Mouse (Mus musculus) left cerebral cortex, adult 11 months (tissue): ENCODE results near the gene Gdi1.
"Not testable (repeated sequence)": the region's sequence is repeated elsewhere in the genome, so short reads cannot be mapped to it uniquely, and the experiment has no call there.

ENCODE experiments used
- DNase-seq: peaks from one replicate; pipeline ENCODE4 v3.0.0; 2022; ENCODE audit warnings: low spot score

Gene Gdi1

DNA sequence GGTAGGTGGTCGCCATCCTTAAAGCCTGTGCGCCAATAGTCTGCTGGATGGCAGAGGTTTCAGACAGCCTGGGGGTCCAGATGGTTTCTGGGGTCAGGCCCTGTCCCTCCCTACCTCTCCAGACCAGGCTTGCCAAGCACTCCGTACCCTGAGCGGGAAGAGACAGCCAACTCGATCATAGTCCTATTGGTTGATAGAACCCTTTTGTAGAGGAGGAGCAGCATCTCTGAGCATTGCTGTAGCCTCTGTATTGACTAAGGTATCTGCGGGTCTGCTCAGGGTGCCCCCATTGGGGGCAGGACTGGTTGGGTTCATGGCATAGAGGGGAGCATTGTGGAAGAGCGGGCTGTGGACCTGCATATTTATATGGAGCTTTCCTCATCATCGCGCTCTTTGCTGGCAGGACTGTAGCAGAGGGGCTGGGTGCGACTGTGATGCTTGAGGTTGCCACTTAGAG lies 24.4 kb downstream of the Gdi1 start:
- no peak for DNase-seq

- no peak for DNase-seq
These were observed 25.6 kb downstream of the Gdi1 start for GRCm38 (mm10) chrX:74330166-74330930.

DNA sequence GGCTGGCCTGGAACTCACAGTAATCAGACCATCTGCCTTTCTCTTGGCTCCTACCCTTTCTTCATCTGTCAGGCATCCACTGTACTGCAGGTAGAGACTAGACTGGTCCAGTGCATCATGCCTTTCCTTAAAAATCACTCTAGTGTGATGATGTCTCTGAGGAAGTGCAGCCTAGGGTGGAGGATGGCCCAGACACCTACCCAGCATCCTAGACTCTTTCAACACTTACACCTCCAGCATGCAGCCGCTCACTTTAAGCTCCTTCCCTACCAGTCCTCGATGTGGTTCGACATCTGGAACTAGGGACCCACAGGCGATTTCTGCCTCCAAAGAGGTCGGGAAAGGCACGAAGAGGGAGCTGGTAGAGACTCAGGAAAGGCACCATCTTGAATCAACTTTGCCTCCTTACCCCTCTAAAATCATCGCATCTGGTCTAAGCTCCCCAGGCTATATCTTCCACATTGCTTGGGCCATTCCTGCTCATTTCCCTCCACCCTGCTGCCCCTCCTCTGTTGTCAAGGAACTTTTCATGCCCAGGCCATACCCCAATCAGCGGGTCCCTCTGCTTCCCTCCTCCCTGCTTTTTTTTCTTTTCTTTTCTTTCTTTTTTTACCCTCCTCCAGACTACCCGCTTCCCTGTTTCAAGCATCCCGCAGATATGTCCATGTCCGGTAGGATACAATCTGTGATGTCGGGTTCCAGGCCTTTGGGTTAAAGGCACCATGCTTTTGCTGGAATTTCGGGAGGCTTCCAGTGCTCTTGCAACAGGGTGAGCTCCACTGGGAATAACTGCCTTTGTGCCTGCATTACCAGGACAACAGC lies 48.1 kb downstream of the Gdi1 start:
- no peak for DNase-seq

DNA sequence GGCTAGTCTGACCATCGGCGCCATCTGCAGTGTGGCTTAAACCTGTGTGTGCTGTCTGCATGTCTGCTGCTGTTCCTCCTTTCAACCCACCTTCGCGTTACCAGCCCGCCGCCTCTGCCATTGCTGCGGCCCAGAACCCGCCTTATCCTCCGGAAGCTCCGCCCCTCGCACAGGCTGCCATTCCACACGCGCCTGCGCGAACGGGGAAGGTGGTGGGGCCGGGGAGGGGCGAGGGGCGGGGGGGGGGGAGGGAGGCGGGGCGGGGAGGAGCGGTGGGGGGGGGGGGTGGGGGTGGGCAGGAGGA lies 48.6 kb downstream of the Gdi1 start, which contains the start of gene Lage3:
TSS of gene Lage3 (minus strand) at position 152 of the 304 bp plus-strand sequence.
- DNase-seq, result peak; percentile 41

- not testable (repeated sequence) for DNase-seq
These were observed 52.3 kb downstream of the Gdi1 start for GRCm38 (mm10) chrX:74357069-74357468.

DNA sequence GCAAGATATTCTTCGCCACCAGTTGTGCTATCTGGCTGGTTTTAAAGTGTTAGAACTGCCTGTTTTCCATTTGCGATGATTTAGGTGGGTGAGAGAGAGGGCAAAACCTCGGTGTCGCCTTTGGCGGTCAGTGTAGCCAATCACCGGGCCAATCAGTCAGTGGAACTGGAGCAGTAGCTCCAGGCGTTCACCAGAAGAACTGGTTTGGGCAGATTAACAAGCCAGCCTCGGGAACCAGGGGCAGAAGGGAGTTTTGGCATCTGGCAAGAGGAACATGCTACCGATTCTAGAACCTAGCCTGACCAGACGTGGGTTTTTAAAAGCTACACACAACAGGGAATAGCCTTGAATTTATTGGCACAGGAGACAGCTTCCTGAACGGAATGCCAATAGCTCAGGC lies 54.4 kb downstream of the Gdi1 start:
- no peak for DNase-seq
